Mouse (Mus musculus) MEL (cell line): ENCODE measurements at regions not wholly inside any gene's neighbourhood (a gene's known extent, or its start where the extent isn't known, plus 50 kb on each side); places are given as distances from the start of the nearest gene placed in this dataset.

Source experiments
- DNase-seq: peaks from one replicate; pipeline ENCODE4 v3.0.0; 2011; ENCODE audit warnings: low read depth, low spot score
- H3K27ac ChIP-seq: 2 replicates; pipeline ENCODE4 v1.5.1; 2012; ENCODE audit warnings: low read depth, mild to moderate bottlenecking, control low read depth, low read length, moderate library complexity; ENCODE audit not compliant: control insufficient read depth
- H3K27me3 ChIP-seq, 2 experiments: fragments of 150-350 bp in 1 of 2; sonication (generic) in 1 of 2; 2 replicates each; pipeline ENCODE4 v1.6.1; 2012; ENCODE audit warnings: low read length in 2 of 2, mild to moderate bottlenecking in 2 of 2, improper control_type of control experiment in 1 of 2, moderate library complexity in 1 of 2; ENCODE audit not compliant: insufficient read depth in 2 of 2, control insufficient read depth in 1 of 2
- H3K36me3 ChIP-seq, 2 experiments: 2 replicates each; pipeline ENCODE4 v1.6.1; 2012 to 2014; ENCODE audit warnings: low read length in 2 of 2, improper control_type of control experiment in 1 of 2, inconsistent platforms in 1 of 2, mild to moderate bottlenecking in 1 of 2; ENCODE audit not compliant: insufficient read depth in 2 of 2, control insufficient read depth in 1 of 2
- H3K4me1 ChIP-seq, 2 experiments: fragments of 150-350 bp in 1 of 2; sonication (generic) in 1 of 2; 2 replicates each; pipeline ENCODE4 v1.6.1; 2012; ENCODE audit warnings: low read length in 2 of 2, improper control_type of control experiment in 1 of 2, mild to moderate bottlenecking in 1 of 2; ENCODE audit not compliant: insufficient read depth in 2 of 2, control insufficient read depth in 1 of 2
- H3K4me3 ChIP-seq, 2 experiments: fragments of 150-350 bp in 1 of 2; sonication (generic) in 1 of 2; 2 replicates each; pipeline ENCODE4 v1.5.1; 2012; ENCODE audit warnings: low read depth in 2 of 2, low read length in 2 of 2, mild to moderate bottlenecking in 2 of 2, moderate library complexity in 2 of 2, control low read depth in 1 of 2, improper control_type of control experiment in 1 of 2; ENCODE audit not compliant: control insufficient read depth in 1 of 2, insufficient read depth in 1 of 2
- H3K79me2 ChIP-seq: 2 replicates; pipeline ENCODE4 v1.6.1; 2012; ENCODE audit warnings: mild to moderate bottlenecking, low read length, moderate library complexity; ENCODE audit not compliant: control insufficient read depth, poor library complexity, insufficient read depth
- H3K9ac ChIP-seq: 2 replicates; pipeline ENCODE4 v1.6.1; 2012; ENCODE audit warnings: low read depth, mild to moderate bottlenecking, control low read depth, low read length, moderate library complexity; ENCODE audit not compliant: control insufficient read depth, poor library complexity, severe bottlenecking
- H3K9me3 ChIP-seq: fragments of 150-350 bp; sonication (generic); replicated peaks from 2 replicates; pipeline ENCODE4 v1.6.1; 2012; ENCODE audit warnings: mild to moderate bottlenecking, low read length, improper control_type of control experiment, moderate library complexity; ENCODE audit not compliant: insufficient read depth
- BHLHE40 ChIP-seq: IDR thresholded peaks from 2 replicates; pipeline ENCODE4 v1.6.1; 2012; ENCODE audit warnings: low read depth, mild to moderate bottlenecking, inconsistent platforms, low read length, improper control_type of control experiment, borderline replicate concordance
- CHD1 ChIP-seq: IDR thresholded peaks from 2 replicates; pipeline ENCODE4 v1.6.1; 2012; ENCODE audit warnings: low read depth, mild to moderate bottlenecking, inconsistent platforms, low read length, improper control_type of control experiment
- CHD2 ChIP-seq: IDR thresholded peaks from 2 replicates; pipeline ENCODE4 v1.6.1; 2011; ENCODE audit warnings: low read length, improper control_type of control experiment
- CTCF ChIP-seq, 3 experiments: IDR thresholded peaks in 2 of 3; conservative IDR thresholded peaks in 1 of 3; 2 replicates each; pipeline ENCODE4 v1.5.1; 2011 to 2012; ENCODE audit warnings: low read length in 3 of 3, low read depth in 2 of 3, mild to moderate bottlenecking in 2 of 3, improper control_type of control experiment in 1 of 3, inconsistent platforms in 1 of 3, mixed read lengths in 1 of 3, moderate library complexity in 1 of 3; ENCODE audit not compliant: control insufficient read depth in 1 of 3, insufficient read depth in 1 of 3, poor library complexity in 1 of 3, severe bottlenecking in 1 of 3
- EP300 ChIP-seq, 2 experiments: IDR thresholded peaks; 2 replicates each; pipeline ENCODE4 v1.6.1; 2011; ENCODE audit warnings: improper control_type of control experiment in 2 of 2, low read length in 2 of 2, low read depth in 1 of 2, mild to moderate bottlenecking in 1 of 2
- GATA1 ChIP-seq: IDR thresholded peaks from 2 replicates; pipeline ENCODE4 v1.6.1; 2011; ENCODE audit warnings: low read depth, low read length, improper control_type of control experiment
- JUND ChIP-seq: IDR thresholded peaks from 2 replicates; pipeline ENCODE4 v1.6.1; 2011; ENCODE audit warnings: low read depth, mild to moderate bottlenecking, improper control_type of control experiment, low read length
- MAX ChIP-seq: IDR thresholded peaks from 2 replicates; pipeline ENCODE4 v1.6.1; 2011; ENCODE audit warnings: low read length, improper control_type of control experiment
- MAZ ChIP-seq: IDR thresholded peaks from 2 replicates; pipeline ENCODE4 v1.6.1; 2012; ENCODE audit warnings: low read depth, mild to moderate bottlenecking, inconsistent platforms, low read length, improper control_type of control experiment
- MEF2A ChIP-seq: IDR thresholded peaks from 2 replicates; pipeline ENCODE4 v1.6.1; 2014; ENCODE audit warnings: low read depth, mild to moderate bottlenecking, inconsistent platforms, low read length, improper control_type of control experiment; ENCODE audit not compliant: poor library complexity, insufficient replicate concordance, severe bottlenecking; ENCODE audit errors: extremely low read depth
- MYC ChIP-seq: IDR thresholded peaks from 2 replicates; pipeline ENCODE4 v1.6.1; 2011; ENCODE audit warnings: low read depth, mild to moderate bottlenecking, low read length, improper control_type of control experiment, moderate library complexity
- NRF1 ChIP-seq: IDR thresholded peaks from 2 replicates; pipeline ENCODE4 v1.6.1; 2014; ENCODE audit warnings: low read depth, mild to moderate bottlenecking, inconsistent platforms, low read length, improper control_type of control experiment, moderate library complexity; ENCODE audit not compliant: poor library complexity, insufficient read depth, severe bottlenecking
- POLR2A ChIP-seq, 2 experiments: IDR thresholded peaks; 2 replicates each; pipeline ENCODE4 v1.6.1; 2011 to 2012; ENCODE audit warnings: low read length in 2 of 2, mild to moderate bottlenecking in 2 of 2, control low read depth in 1 of 2, improper control_type of control experiment in 1 of 2, low read depth in 1 of 2, moderate library complexity in 1 of 2; ENCODE audit not compliant: control insufficient read depth in 1 of 2, insufficient read depth in 1 of 2, poor library complexity in 1 of 2
- POLR2AphosphoS5 ChIP-seq: IDR thresholded peaks from 2 replicates; pipeline ENCODE4 v1.6.1; 2012; ENCODE audit warnings: low read depth, borderline replicate concordance, mild to moderate bottlenecking, inconsistent platforms, low read length, moderate library complexity, mixed read lengths
- RAD21 ChIP-seq: IDR thresholded peaks from 2 replicates; pipeline ENCODE4 v1.6.1; 2011; ENCODE audit warnings: mild to moderate bottlenecking, low read depth, low read length, improper control_type of control experiment
- RCOR1 ChIP-seq: IDR thresholded peaks from 2 replicates; pipeline ENCODE4 v1.6.1; 2012; ENCODE audit warnings: low read depth, mild to moderate bottlenecking, inconsistent platforms, low read length, improper control_type of control experiment
- SMC3 ChIP-seq: IDR thresholded peaks from 2 replicates; pipeline ENCODE4 v1.6.1; 2011; ENCODE audit warnings: low read depth, low read length, improper control_type of control experiment
- TBP ChIP-seq: IDR thresholded peaks from 2 replicates; pipeline ENCODE4 v1.8.0; 2011; ENCODE audit warnings: low read depth, low read length, improper control_type of control experiment
- UBTF ChIP-seq: IDR thresholded peaks from 2 replicates; pipeline ENCODE4 v1.6.1; 2012; ENCODE audit warnings: low read depth, mild to moderate bottlenecking, inconsistent platforms, low read length, improper control_type of control experiment, moderate library complexity, borderline replicate concordance; ENCODE audit not compliant: insufficient read depth
- ZKSCAN1 ChIP-seq: IDR thresholded peaks from 2 replicates; pipeline ENCODE4 v1.6.1; 2012; ENCODE audit warnings: low read depth, mild to moderate bottlenecking, inconsistent platforms, low read length, improper control_type of control experiment, moderate library complexity
- ZMIZ1 ChIP-seq: IDR thresholded peaks from 2 replicates; pipeline ENCODE4 v1.6.1; 2012; ENCODE audit warnings: low read depth, mild to moderate bottlenecking, inconsistent platforms, low read length, improper control_type of control experiment, moderate library complexity

DNA sequence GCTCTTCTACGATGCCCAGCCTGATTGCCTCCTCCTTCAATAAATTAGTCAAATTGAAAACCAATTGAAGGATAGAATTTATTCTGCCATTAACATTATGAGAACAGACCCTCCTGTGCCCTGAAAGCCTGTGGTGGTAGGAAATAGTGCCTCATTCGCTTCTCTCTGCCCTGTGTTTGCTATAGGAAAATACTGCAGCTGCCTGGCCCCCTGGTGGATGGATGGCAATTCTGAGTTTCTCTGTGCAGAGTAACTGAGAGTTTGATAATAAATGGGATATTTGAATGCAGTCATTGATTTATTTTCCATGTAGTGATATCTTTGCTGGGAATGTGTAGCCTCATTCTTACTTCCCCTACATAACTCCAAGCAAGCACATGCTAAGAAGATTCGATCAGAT is 85.4 kb upstream of the Calcoco1 start:
- Histone ChIP-seq H3K79me2 (no peaks in the 10 kb centered on the region), H3K27me3 (peaks cover 41 to 47% of the 10 kb centered on the region in 2 experiments), H3K9me3 (no peaks in the 10 kb centered on the region), H3K36me3 (no peaks in the 10 kb centered on the region), H3K4me3 (no peak overlapping the region), H3K4me1 (no peaks in the 10 kb centered on the region), H3K9ac (no peak overlapping the region), H3K27ac (no peak overlapping the region)
- TF ChIP-seq SMC3: peak; percentile 51
- no peak for TF ChIP-seq GATA1
- TF ChIP-seq CTCF (IDR thresholded peaks at IDR 0.05 in 2 of 3, conservative IDR thresholded peaks at IDR 0.05 in 1 of 3; ENCODE audit: control insufficient read depth in 1 of 3, insufficient read depth in 1 of 3, low read depth in 2 of 3, low read length in 3 of 3, poor library complexity in 1 of 3, severe bottlenecking in 1 of 3): peak; percentile 22 to 47 (median 32); a peak in 4 of 6 replicates
- no peak for TF ChIP-seq MAX
- peak; percentile 11 for TF ChIP-seq RAD21
- TF ChIP-seq POLR2AphosphoS5: no peak
- no peak for TF ChIP-seq EP300 (IDR thresholded peaks at IDR 0.05; ENCODE audit: low read depth in 1 of 2, low read length in 2 of 2)
- TF ChIP-seq BHLHE40: no peak
- DNase-seq: peak; percentile 13

DNA sequence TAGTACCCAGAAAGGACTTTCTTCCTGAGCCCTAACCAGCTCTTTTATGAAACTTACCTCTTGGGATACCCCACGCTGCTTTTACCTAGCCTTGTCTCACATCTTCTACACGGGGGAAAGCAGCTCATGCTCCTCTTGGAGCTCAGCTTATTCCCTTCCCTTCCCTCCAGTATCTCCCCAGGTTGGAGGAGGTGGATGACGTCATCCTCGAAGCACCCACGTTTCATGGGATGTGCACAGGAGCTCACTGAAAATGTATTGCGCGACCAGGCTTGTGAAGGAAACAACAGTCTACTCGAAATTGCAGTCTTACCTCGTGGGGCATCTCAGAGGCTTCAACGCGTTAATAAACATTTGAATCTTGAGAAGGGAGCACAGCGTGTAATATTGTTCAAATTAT is 97.2 kb upstream of the Calcoco1 start:
- H3K9ac ChIP-seq: no peak overlapping the region
- no peak overlapping the region for H3K27ac ChIP-seq
- no peak overlapping the region for H3K4me3 ChIP-seq
- TF ChIP-seq ZKSCAN1 (no peak), CHD2 (no peak)
- peaks cover 15 to 39% of the 10 kb centered on the region in 2 experiments for H3K27me3 ChIP-seq
- H3K36me3 ChIP-seq: no peaks in the 10 kb centered on the region
- H3K4me1 ChIP-seq: no peaks in the 10 kb centered on the region
- no peak for DNase-seq
- no peaks in the 10 kb centered on the region for H3K79me2 ChIP-seq
- no peaks in the 10 kb centered on the region for H3K9me3 ChIP-seq

DNA sequence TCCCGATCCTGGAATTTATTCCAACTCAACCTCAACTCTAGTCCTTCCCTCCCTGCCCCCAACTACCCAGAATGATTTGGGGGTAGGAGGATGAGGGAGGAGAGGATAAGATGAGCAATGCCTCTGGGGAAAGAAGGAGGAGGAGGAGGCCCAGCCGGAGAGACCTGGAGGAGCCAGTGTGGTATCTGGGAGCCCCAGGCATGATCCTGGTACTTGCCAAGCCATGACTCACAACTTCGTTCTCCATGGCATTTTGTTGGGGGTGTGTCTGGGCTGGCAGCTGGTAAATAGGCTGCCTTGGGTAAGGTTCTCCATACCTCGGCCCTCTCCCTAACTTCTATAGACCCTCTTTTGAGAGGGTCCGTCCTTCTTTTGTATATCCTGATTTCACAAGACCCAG is 81.2 kb upstream of the Hoxc13 start:
- Histone ChIP-seq H3K27me3 (peaks cover 41 to 71% of the 10 kb centered on the region in 2 experiments), H3K4me3 (no peak overlapping the region), H3K9ac (no peak overlapping the region), H3K4me1 (no peaks in the 10 kb centered on the region), H3K79me2 (no peaks in the 10 kb centered on the region), H3K27ac (no peak overlapping the region), H3K36me3 (no peaks in the 10 kb centered on the region), H3K9me3 (no peaks in the 10 kb centered on the region)
- no peak for TF ChIP-seq MAZ
- TF ChIP-seq SMC3: no peak
- TF ChIP-seq POLR2AphosphoS5: no peak
- TF ChIP-seq CHD1: no peak
- no peak for TF ChIP-seq TBP
- no peak for TF ChIP-seq BHLHE40
- TF ChIP-seq MEF2A: no peak
- no peak for TF ChIP-seq ZMIZ1
- TF ChIP-seq UBTF: no peak
- no peak for TF ChIP-seq JUND
- TF ChIP-seq MYC: no peak
- no peak for TF ChIP-seq GATA1
- no peak for TF ChIP-seq NRF1
- no peak for TF ChIP-seq ZKSCAN1
- TF ChIP-seq RCOR1: no peak
- no peak for TF ChIP-seq POLR2A (IDR thresholded peaks at IDR 0.05; ENCODE audit: control insufficient read depth in 1 of 2, insufficient read depth in 1 of 2, low read depth in 1 of 2, low read length in 2 of 2, poor library complexity in 1 of 2)
- TF ChIP-seq RAD21: no peak
- no peak for DNase-seq
